Mouse (Mus musculus) thymus, adult 2 months (tissue): ENCODE measurements around the gene Mgp.

Experiments used
- CTCF ChIP-seq: fragments of 200-500 bp; IDR thresholded peaks from 2 replicates; pipeline ENCODE4 v1.5.1; 2012; ENCODE audit warnings: mild to moderate bottlenecking, control low read depth, low read length, moderate library complexity, borderline replicate concordance; ENCODE audit not compliant: control insufficient read depth, poor library complexity, insufficient read depth; ENCODE audit errors: extremely low read depth
- POLR2A ChIP-seq: fragments of 200-500 bp; IDR thresholded peaks from 2 replicates; pipeline ENCODE4 v1.6.1; 2012; ENCODE audit warnings: mild to moderate bottlenecking, low read length, control low read depth, moderate library complexity; ENCODE audit not compliant: control insufficient read depth, poor library complexity, insufficient read depth; ENCODE audit errors: extremely low read depth

- TF ChIP-seq CTCF (no peak), POLR2A (no peak)
Measured at GRCm38 (mm10) chr6:136914234-136914633, 38.6 kb upstream of the Mgp start.
